Mouse (Mus musculus) heart, embryonic 14.5 days (tissue): ENCODE measurements around the gene Cyba. TPM values are rescaled to one million over a fixed set of nuclear protein-coding genes. Genes with fewer than 3 reads are reported as not detected.

Source experiments
- ATAC-seq: fragments of 200-750 bp; cut with Nextera tagmentation; 2 replicates; pipeline ENCODE4 v1.8.0; 2017; ENCODE audit warnings: low read depth, moderate TSS enrichment; ENCODE audit not compliant: insufficient number of reproducible peaks, insufficient read depth, low FRiP score
- H3K27ac ChIP-seq, 2 experiments: fragments of 200-500 bp in 1 of 2; fragments of 300-500 bp in 1 of 2; sonication (generic) in 1 of 2; replicated peaks in 1 of 2; 2 replicates each; pipeline ENCODE4 v1.5.1; 2012 to 2014; ENCODE audit warnings: low read depth in 2 of 2, low read length in 2 of 2, control low read depth in 1 of 2, mild to moderate bottlenecking in 1 of 2, mixed read lengths in 1 of 2; ENCODE audit not compliant: control insufficient read depth in 1 of 2, insufficient read depth in 1 of 2
- H3K27me3 ChIP-seq: fragments of 300-500 bp; sonication (generic); 2 replicates; pipeline ENCODE4 v1.6.1; 2014; ENCODE audit warnings: mild to moderate bottlenecking, low read length, control low read depth; ENCODE audit not compliant: control insufficient read depth, insufficient read depth
- H3K36me3 ChIP-seq: fragments of 300-500 bp; sonication (generic); 2 replicates; pipeline ENCODE4 v1.6.1; 2014; ENCODE audit warnings: mild to moderate bottlenecking, control low read depth, low read length, mixed read lengths; ENCODE audit not compliant: control insufficient read depth, insufficient read depth
- H3K4me1 ChIP-seq, 2 experiments: fragments of 200-500 bp in 1 of 2; fragments of 300-500 bp in 1 of 2; sonication (generic) in 1 of 2; 2 replicates each; pipeline ENCODE4 v1.6.1; 2012 to 2014; ENCODE audit warnings: low read length in 2 of 2, control low read depth in 1 of 2, mixed read lengths in 1 of 2; ENCODE audit not compliant: control insufficient read depth in 2 of 2, insufficient read depth in 2 of 2
- H3K4me2 ChIP-seq: fragments of 300-500 bp; sonication (generic); 2 replicates; pipeline ENCODE4 v1.6.1; 2014; ENCODE audit warnings: mild to moderate bottlenecking, low read length
- H3K4me3 ChIP-seq, 2 experiments: fragments of 200-500 bp in 1 of 2; fragments of 300-500 bp in 1 of 2; sonication (generic) in 1 of 2; 2 replicates each; pipeline ENCODE4 v1.5.1; 2012 to 2014; ENCODE audit warnings: low read length in 2 of 2, mild to moderate bottlenecking in 2 of 2, control low read depth in 1 of 2, low read depth in 1 of 2, moderate library complexity in 1 of 2; ENCODE audit not compliant: control insufficient read depth in 1 of 2, insufficient read depth in 1 of 2
- H3K9ac ChIP-seq: fragments of 300-500 bp; sonication (generic); 2 replicates; pipeline ENCODE4 v1.6.1; 2014; ENCODE audit warnings: mild to moderate bottlenecking, low read length
- H3K9me3 ChIP-seq: fragments of 300-500 bp; sonication (generic); 2 replicates; pipeline ENCODE4 v1.6.1; 2016; ENCODE audit warnings: low read length, control low read depth; ENCODE audit not compliant: control insufficient read depth
- WGBS: fragments of 180-500 bp; shearing (Covaris S2); extraction: QIAGEN DNeasy Blood & Tissue Kit; methylation state at CpG from one replicate; pipeline ENCODE4 v1.1.7; 2014; 5-methylcytosine and 5-hydroxymethylcytosine counted together
- polyA plus RNA-seq: library from polyadenylated mRNA; unstranded; fragments of >200 nt; fragmentation: Nextera tagmentation; extraction: Ambion mirVana; gene quantifications from 2 replicates; pipeline ENCODE4 v1.2.1, GENCODE M21; 2014

The Cyba gene
- polyA plus RNA-seq, 1 experiment from 2014 or later, result 194 TPM

GRCm38 (mm10) chr8:122415554-122415953, 17.2 kb downstream of the Cyba start:
- 85% methylated on average over 6 of the region's 6 CpGs for WGBS

GRCm38 (mm10) chr8:122414311-122414710, 18.4 kb downstream of the Cyba start:
- no peaks in the 10 kb centered on the region for H3K9me3 ChIP-seq
- H3K4me2 ChIP-seq, result no peak overlapping the region

More at GRCm38 (mm10) chr8:122415554-122415953, 17.2 kb downstream of the Cyba start:
- H3K4me3 ChIP-seq, result no peak overlapping the region
- H3K9me3 ChIP-seq, result no peaks in the 10 kb centered on the region
- peaks cover 86% of the 10 kb centered on the region for H3K36me3 ChIP-seq
- peaks cover 0 to 4% of the 10 kb centered on the region in 2 experiments; a peak in 2 of 4 replicates for H3K4me1 ChIP-seq
- H3K27me3 ChIP-seq, result no peaks in the 10 kb centered on the region
- no peak overlapping the region for H3K4me2 ChIP-seq
- H3K27ac ChIP-seq, result no peak overlapping the region
- ATAC-seq, result no peak
- H3K9ac ChIP-seq, result no peak overlapping the region

GRCm38 (mm10) chr8:122407678-122408077, 25.1 kb downstream of the Cyba start:
- no peak for ATAC-seq
- 92% methylated on average over 7 of the region's 7 CpGs for WGBS

More at GRCm38 (mm10) chr8:122414311-122414710, 18.4 kb downstream of the Cyba start:
- peaks cover 99% of the 10 kb centered on the region for H3K36me3 ChIP-seq
- no peaks in the 10 kb centered on the region for H3K27me3 ChIP-seq
- no peak overlapping the region for H3K9ac ChIP-seq
- ATAC-seq, result no peak
- no peak overlapping the region for H3K27ac ChIP-seq
- no peaks in the 10 kb centered on the region for H3K4me1 ChIP-seq
- H3K4me3 ChIP-seq, result no peak overlapping the region
- WGBS, result 75% methylated on average over 9 of the region's 9 CpGs

DNA sequence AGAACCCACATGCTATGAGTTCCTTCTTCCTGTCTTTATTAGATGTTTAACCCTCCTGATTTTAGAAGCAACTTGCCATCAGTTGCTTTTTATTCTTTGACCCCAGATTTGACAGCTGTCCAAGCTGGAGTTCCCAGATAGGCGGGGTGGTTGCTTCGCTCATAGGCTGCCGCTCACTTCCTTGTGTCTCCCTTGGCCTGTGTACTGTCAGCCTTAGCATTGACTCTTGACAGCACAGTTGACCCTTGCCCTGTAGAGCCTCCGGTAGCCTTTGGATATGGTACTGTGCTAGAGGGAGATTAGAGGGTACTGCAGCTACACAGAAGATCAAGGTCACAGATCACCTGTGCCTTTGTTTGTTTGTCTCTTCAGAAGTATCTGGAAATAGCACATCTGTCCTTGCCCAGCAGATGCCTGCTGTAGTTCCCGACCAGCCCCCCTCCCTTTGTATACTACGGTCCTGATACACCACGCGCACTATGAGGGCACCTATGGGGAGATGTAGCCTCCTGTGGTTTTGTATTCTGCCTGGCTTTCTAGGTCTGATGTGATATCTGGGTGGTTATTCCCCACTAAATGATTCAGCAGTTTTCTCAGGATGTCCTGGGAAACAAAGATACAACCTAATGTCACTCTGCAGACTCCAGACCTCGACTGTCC, 27.5 kb downstream of the Cyba start:
- no peak for ATAC-seq
- H3K27me3 ChIP-seq, result no peaks in the 10 kb centered on the region
- H3K4me1 ChIP-seq, result peaks cover 0 to 6% of the 10 kb centered on the region in 2 experiments; a peak in 1 of 4 replicates
- no peaks in the 10 kb centered on the region for H3K9me3 ChIP-seq
- WGBS, result 67% methylated on average over 9 of the region's 9 CpGs
- H3K4me2 ChIP-seq, result no peak overlapping the region
- no peak overlapping the region for H3K4me3 ChIP-seq
- H3K27ac ChIP-seq, result no peak overlapping the region
- peaks cover 100% of the 10 kb centered on the region for H3K36me3 ChIP-seq
- H3K9ac ChIP-seq, result no peak overlapping the region

More at GRCm38 (mm10) chr8:122407678-122408077, 25.1 kb downstream of the Cyba start:
- no peak overlapping the region for H3K9ac ChIP-seq
- H3K4me1 ChIP-seq, result peaks cover 0 to 6% of the 10 kb centered on the region in 2 experiments; a peak in 1 of 4 replicates
- H3K9me3 ChIP-seq, result no peaks in the 10 kb centered on the region
- peaks cover 100% of the 10 kb centered on the region for H3K36me3 ChIP-seq
- H3K4me2 ChIP-seq, result no peak overlapping the region
- no peak overlapping the region for H3K4me3 ChIP-seq
- no peaks in the 10 kb centered on the region for H3K27me3 ChIP-seq
- no peak overlapping the region for H3K27ac ChIP-seq

- H3K4me3 ChIP-seq, result no peak overlapping the region
- H3K27ac ChIP-seq, result no peak overlapping the region
- H3K9ac ChIP-seq, result no peak overlapping the region
- no peaks in the 10 kb centered on the region for H3K9me3 ChIP-seq
- no peaks in the 10 kb centered on the region for H3K4me1 ChIP-seq
- no peaks in the 10 kb centered on the region for H3K27me3 ChIP-seq
- ATAC-seq, result no peak
- WGBS, result 95% methylated on average over 9 of the region's 9 CpGs
- peaks cover 95% of the 10 kb centered on the region for H3K36me3 ChIP-seq
- no peak overlapping the region for H3K4me2 ChIP-seq
Observed at GRCm38 (mm10) chr8:122398186-122398585, 34.5 kb downstream of the Cyba start.

- Histone ChIP-seq H3K4me3 (no peak overlapping the region), H3K9ac (no peak overlapping the region), H3K4me2 (no peak overlapping the region), H3K4me1 (no peaks in the 10 kb centered on the region), H3K27ac (no peak overlapping the region), H3K27me3 (no peaks in the 10 kb centered on the region), H3K36me3 (peaks cover 92% of the 10 kb centered on the region), H3K9me3 (no peaks in the 10 kb centered on the region)
- ATAC-seq, result no peak
- WGBS, result 88% methylated on average over 6 of the region's 6 CpGs
Observed at GRCm38 (mm10) chr8:122395291-122395690, 37.4 kb downstream of the Cyba start.

DNA sequence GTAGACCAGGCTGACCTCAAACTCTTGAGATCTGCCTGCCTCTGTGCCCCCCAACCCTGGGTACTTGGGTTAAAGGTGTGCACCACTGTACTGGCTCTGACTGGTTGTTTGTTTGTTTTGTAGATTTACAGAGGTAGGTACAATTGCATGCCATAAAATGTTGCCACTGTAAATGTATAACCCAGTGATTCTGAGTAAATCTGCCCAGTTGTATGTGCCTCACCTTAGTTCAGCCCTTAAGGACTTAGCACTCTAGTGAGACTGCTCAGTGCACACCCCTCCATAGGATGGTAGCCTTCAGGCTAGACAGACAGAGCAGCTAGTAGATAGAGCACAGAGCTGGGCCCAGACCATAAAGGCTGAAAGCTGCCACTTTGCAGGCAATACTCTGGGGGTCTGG, 39.0 kb downstream of the Cyba start:
- Histone ChIP-seq H3K9me3 (no peaks in the 10 kb centered on the region), H3K4me3 (no peak overlapping the region), H3K27ac (no peak overlapping the region), H3K9ac (no peak overlapping the region), H3K4me2 (no peak overlapping the region), H3K36me3 (peaks cover 90% of the 10 kb centered on the region), H3K27me3 (no peaks in the 10 kb centered on the region), H3K4me1 (no peaks in the 10 kb centered on the region)
- ATAC-seq, result no peak

GRCm38 (mm10) chr8:122390758-122391157, 42.0 kb downstream of the Cyba start:
- H3K9me3 ChIP-seq, result no peaks in the 10 kb centered on the region
- H3K36me3 ChIP-seq, result peaks cover 94% of the 10 kb centered on the region
- H3K4me1 ChIP-seq, result no peaks in the 10 kb centered on the region
- no peak overlapping the region for H3K27ac ChIP-seq
- H3K9ac ChIP-seq, result no peak overlapping the region
- H3K27me3 ChIP-seq, result no peaks in the 10 kb centered on the region
- WGBS, result 92% methylated on average over 3 of the region's 3 CpGs
- no peak overlapping the region for H3K4me2 ChIP-seq
- no peak for ATAC-seq
- H3K4me3 ChIP-seq, result no peak overlapping the region
